Mouse (Mus musculus): Measurements from ENCODE around the gene Shf.

DNA sequence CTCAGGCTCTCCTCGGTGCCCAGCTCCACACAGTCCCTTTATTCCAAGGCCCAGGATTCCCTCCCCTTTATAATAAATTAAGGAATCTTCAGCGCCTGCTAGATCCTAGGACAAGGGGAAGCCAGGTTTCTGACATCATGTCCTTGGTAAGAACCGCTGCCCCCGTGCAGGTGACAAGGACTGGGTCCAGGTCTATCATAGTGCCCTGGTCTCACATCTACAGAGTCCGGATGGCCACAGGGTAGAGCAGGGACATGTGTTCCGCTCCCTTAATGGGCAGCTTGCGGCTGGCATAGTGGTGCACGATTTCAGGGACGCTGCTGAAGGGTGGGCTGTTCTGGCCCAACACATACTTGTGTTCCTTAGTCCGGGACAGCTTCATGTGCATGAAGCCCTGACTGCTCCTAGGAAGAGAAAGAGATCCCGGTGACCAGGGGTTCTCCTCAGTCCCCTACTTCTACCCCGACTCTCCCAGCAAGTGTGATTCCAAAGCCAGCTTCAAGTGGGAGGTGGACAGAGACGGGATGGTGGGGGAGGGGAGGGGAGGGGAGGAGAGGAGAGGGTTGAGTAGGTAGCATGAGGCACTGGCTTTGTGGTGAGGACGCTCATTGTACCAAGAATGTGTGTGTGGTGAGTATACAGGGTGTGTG, 19.7 kb downstream of the Shf start:
- TF ChIP-seq EP300 (IDR thresholded peaks at IDR 0.05; ENCODE audit: low read depth) (no peak), CTCF (IDR thresholded peaks at IDR 0.05; ENCODE audit: low read depth) (no peak)
